Mouse (Mus musculus) kidney, postnatal 4 days (tissue): ENCODE measurements around the gene Atat1.

Source experiments
- DNase-seq, 2 experiments: peaks; one replicate each; pipeline ENCODE4 v3.0.0; 2021; ENCODE audit warnings: mixed read lengths in 2 of 2

Atat1 gene

DNA sequence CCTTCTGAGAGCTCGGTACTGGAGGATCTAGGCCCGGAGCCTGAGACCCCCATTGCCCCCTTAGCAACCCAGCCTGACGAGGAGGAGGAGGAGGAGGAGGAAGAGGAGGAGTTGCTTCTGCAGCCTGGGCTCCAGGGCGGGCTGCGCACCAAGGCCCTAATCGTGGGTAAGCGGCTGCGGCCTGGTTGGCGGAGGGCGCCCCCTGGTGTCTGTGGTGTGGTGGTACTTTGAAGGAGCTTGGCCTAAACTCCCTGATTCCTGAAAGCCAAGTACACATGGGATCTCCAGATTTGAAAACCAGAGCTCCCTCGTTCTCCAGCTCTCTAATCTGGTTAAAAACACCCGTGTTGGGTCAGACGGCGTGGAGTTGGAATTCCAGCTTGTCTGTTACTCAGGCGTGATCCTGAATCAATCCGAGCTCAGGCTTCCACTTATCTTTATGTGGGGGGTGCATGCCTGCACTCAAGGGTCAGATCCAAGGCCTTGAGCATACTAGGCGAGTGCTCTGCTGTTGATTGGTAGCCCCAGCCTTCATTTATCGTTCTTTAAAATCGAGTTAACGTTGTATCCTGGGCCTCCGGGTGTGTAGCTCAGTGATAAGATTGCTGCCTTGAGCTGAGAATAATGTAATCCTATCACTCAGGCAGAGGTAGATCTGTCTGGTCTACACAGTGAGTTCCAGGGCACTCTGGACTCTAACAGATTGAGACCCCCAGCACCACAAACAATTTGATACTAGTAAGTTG is 35.9 kb downstream of the Atat1 start:
- DNase-seq, result peak; percentile 94

DNA sequence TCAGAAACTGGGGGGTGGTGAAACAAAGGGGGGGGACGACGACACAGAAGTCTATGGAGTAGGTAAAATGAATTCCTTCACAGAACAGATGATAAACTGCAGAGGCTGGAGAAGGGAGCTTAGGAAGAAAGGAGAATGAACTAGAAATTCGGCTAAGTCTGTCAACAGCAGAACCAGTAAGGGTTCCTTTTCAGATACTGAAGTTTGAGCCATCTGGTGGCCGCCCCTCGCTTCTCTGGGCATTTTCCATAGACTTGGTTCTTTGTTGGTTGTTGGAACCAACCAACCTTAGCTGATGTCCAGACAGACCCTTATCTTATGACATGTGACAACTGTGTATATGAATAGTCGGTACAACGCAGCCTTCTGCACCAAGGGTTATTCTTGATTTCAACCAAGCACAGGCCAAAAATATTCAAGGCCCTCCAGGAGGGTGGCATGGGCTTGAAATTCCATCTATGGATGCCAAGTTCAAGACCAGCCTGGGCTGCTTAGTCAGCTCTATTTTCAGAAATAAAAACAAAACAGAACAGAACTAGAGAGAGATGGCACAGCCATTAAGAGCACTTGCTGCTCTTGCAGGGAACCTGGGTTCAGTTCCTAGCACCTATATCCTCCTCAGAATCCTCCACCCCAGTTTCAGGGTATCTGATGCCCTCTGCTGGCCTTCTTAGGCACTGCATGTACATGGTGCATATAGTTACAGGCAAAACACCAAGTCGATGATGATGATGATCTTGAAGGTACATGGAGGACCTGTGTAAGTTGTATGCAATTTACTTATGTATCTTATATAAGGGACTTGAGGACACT is 38.8 kb downstream of the Atat1 start:
- peak; percentile 62 to 70 for DNase-seq

DNA sequence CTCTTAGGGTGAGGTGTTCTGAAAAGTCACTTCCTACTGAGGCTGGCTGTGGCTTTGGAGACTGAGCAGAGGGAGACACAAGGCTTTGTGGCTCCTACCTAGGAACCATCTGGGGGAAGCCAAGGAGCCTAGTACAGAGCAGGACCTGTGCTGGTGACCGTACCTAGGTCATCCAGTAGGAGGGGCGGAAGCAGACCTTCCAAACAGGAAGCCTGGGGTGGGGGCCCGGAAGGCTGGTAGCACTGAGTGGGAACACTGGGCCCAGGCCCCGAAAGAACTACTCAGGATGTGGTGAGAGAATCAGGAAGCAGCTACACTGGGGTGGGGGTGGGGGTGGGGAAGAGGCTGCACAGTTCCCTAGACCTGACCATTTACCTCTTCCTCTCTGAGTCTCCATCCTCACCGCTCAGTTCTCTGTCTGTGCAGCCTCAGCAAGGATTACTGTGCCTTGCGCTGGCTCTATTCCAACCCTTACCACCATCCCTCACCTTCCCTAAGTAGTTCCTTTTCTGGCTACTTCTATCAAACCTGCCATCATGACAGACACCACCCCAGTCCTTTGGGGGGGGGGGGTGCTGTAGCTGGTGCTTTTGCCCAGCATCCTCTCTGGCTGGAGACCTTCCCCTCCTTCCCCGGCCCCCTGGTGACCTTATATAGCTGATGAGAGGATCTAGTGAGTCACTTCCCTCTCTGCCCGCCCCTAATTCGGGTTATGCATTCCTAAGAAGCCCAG is 39.6 kb downstream of the Atat1 start:
- DNase-seq, result peak; percentile 62 to 79

DNA sequence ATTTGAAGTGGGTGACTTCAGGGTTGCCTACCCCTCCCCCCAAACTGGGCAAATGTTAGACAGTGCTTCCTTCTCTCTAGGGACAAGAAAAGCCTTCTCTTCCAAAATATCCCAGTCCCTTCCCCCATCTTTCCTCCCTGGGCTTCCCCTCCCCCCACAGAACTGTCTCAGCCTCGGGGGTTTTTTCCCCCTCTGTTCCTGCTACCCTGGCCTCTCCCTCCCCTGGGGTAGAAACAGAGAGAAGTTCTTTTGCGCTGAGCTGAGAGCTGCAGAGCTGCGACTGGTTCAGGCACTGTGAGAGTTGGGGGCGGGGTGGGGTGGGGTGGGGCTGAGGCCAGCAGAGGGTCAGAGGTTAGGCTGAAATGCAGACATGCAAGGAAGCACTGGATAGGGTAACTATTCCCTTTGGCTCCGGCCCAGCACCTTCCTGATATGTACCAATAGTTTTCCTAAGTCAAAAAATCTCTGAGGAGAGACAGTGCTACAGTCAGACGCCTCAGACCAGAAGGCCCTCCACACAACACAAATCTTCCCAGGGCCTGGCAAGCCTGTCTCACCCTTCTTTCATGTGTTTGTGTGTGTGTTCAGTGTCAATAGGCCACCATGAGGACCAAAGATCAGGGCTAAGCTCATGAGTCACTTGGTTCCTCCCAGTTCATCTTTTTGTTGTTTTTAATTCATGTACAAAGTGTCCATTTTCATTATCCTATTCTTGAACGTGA is 40.4 kb downstream of the Atat1 start:
- peak; percentile 53 to 67 for DNase-seq

DNA sequence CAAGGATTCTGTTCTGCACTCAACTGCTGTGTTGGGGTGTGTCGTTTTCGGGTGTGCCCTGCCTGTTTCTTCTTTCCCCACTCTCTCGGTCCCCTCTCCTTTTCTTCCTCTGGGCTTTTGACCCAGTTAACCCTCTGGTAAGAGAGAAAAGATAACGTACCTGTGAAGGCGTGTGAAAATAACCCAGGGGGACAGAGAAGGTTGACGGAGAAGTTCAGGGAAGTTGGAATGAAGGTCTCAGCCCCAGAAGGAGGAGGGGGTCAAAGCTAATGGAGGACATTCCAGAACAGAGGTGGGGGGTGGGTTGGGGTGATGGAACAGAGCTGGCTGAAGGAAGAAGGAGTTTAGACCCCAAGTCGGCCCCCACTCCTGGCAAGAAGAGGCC is 40.9 kb downstream of the Atat1 start:
- DNase-seq, result no peak

DNA sequence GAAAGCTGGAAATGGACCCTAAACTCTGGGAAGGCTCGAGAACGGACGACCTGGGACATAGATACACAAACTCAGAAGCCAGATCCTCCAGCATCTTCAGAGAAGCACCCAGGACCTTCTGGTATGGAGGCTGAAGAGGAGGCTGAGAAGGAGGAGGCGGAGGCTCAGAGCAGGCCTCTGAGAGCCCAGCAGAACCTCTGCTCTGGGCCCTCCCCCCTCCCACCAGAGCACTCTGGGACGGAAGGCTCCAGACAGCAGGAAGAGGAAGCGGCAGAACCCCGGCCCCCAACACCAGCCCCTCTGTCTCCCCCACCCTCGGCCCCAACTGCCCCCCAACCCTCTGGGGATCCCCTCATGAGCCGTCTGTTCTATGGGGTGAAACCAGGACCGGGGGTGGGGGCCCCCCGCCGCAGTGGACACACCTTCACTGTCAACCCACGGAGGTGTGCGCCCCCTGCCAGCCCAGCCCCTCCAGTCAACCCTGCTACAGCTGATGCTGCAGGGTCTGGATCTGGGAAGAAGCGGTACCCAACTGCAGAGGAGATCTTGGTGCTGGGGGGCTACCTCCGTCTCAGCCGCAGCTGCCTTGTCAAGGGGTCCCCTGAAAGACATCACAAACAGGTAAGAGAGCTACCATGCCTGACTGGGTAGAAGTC is 41.6 kb downstream of the Atat1 start:
- DNase-seq, result peak; percentile 33 to 60

DNA sequence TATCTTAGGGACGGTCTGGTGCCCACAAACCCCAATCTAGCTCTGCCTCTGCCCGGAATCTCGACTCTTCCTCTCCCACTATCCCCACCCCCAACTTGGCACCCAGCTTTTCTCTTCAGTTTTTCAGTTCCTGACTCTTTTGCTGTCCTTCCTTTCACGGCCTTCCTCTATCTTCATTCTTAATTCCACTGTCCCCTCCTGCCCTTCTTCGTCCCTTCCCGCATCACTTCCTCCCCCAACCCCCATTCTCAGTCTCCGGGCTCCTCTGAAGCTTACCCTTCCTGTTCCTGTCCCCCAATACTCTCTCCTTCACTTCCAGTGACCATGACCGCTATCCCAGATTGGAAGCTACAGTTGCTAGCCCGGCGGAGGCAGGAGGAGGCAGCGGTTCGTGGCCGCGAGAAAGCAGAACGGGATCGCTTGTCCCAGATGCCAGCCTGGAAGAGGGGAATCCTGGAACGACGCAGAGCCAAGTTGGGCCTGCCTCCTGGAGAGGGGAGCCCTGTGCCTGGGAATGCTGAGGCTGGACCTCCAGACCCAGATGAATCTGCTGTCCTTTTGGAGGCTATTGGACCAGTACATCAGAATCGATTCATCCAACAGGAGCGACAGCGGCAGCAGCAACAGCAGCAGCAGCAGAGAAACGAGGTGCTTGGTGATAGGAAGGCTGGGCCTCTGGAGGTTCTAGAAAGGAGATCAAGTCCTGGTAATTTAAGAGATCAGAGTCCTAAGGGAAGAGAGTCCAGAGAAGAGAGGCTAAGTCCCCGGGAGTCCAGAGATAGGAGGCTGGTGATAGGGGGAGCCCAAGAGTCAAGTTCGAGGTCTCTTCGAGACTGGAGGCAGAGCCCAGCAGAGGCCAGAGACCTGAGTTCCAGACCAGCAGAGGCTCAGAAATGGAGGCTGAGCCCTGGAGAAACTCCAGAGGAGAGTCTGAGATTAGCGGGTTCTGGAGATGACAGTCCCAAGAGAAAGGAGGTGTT is 42.7 kb downstream of the Atat1 start:
- DNase-seq, result peak; percentile 44 to 64

DNA sequence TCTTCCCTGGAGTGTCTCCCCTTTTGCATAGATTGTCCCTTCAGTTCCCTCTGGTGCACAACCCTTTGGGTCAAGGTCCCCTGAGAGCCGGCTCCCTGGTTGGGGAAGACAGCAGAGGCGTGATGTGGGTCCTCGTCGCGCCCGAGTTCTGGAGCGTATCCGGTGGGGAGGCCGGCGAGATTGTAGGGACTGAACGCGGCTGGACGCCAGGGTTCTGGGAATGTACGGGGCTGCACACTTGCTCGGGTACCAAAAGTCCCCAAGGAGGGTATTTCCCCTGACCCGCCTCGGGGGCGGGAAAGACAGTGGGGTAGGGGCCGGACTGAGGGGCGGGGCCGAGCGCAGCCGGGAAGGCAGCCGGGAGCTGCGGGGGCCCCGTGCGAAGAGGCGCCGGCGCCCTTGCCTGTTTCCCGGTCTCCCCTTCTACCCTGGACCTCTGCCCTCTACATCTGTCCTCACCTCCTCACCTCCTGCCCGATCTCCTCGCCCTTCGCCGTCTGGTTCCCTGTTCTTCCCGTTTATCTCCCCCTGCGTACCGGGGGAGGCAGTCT is 43.5 kb downstream of the Atat1 start:
- DNase-seq, result peak; percentile 77 to 83

DNA sequence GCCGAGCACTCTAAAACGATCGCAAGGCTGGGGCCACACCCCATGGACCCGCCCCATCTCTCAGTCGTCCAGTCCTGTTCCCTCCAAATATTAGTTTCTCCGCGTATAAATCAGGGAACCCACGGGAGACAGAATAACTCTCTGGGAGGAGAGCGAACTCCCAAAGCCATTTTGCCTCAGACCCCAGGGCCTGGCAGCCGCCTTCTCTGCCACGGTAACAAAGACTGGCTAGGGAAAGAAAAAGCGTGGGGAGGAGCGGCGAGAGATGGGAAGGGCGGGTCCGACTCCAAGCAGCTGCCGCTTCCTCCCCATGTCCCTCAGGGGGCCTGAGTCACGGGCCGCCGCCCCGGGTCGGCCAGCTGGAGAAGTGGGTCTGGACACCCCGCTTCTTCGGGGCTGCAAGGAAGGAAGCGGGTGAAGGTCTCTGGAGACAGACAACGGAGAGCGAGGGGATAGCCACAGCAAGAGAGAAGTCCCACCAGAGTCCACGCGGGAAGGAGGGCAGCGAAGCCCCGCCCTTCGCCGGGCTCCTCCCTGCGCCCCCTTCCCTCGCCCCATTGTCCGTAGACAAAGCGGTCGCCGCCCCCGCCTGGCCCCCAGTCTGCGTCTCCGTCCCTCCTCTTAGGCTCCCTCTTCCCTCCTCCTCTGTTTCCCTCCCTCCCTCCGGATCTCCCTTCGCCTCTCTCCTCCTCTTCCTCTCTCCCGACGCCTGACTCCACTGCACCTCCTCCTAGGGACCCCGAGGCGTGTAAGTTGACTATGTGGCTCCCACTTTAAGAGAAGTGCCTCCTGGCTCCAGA is 44.2 kb downstream of the Atat1 start, which contains the start of gene Ppp1r18:
Ppp1r18 (plus strand) TSS at position 113 of the 800 bp plus-strand sequence.
- peak; percentile 86 to 90 for DNase-seq

DNA sequence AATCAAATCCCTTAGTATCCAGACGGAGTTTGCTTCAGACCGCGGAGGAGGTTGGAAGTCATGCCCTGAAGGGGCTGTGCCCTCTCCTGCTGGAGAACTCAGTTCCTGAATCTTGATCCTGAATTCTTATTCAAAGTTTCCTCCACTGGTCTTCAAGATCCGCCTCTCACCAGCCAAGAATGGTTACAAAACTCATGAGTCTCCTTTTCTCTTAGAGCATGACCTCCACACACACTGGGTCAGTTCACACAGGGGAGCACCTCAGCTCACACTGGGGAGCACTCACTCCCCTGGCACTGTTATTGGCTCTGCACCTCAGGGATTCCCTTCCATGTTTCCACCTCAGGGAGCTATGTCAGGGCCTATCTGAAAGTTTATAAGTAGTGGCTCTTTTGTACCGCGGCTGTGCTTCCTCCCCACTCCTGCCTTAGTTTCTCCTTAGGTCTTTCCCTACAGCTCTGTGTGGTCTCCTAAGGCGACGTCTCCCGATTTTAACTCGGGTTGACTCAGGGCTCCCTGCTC is 45.0 kb downstream of the Atat1 start:
- peak in 1 of 2 experiments; percentile 18 for DNase-seq

DNA sequence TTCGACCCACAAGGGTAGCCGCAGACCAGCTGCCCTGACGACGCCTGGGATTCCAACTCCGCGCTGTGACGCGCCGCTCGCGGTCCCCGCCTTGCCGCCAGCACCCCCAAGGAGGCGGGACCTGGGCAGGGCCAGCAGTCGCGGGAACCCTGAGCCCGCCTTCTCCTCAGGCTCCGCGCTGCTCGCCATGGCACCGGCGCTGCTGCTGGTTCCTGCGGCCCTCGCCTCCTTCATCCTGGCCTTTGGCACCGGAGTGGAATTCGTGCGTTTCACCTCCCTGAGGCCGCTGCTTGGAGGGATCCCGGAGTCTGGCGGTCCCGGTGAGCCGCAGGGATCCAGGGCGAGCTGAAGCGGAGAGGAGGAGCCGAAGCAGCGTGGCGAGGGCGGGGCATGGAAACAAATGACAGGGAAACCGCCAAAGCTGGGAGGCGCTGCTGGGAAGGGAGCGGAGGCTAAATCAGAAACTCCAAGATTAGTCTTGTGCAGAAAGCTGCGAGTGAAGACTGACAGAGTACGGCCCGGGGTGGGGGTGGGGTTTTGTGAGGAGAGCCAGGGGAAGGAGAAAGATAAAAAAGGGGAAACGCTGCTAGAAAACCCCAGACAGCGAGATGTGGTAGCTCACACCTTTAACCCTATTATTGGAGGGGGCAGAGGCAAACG is 48.5 kb downstream of the Atat1 start, which contains the start of gene Nrm:
Nrm (plus strand) TSS at position 121 of the 660 bp plus-strand sequence.
- peak; percentile 92 to 95 for DNase-seq

DNA sequence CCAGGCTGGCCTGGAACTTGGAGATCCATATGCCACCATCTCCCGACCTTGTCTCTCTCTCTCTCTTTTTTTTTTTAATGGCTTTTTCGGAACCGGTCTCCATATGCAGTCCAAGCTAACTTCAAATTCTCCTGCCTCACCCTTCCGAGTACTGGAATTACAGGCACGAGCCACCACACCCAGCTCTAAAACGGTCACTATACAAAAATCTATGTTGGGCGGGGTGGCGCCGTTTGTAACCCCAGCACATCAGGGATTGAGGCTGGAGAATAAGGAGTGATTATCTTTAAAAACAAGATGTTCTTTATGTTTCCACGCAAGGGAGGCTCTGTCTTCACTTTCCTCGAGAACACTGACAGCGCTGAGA is 49.1 kb downstream of the Atat1 start:
- DNase-seq, result no peak

DNA sequence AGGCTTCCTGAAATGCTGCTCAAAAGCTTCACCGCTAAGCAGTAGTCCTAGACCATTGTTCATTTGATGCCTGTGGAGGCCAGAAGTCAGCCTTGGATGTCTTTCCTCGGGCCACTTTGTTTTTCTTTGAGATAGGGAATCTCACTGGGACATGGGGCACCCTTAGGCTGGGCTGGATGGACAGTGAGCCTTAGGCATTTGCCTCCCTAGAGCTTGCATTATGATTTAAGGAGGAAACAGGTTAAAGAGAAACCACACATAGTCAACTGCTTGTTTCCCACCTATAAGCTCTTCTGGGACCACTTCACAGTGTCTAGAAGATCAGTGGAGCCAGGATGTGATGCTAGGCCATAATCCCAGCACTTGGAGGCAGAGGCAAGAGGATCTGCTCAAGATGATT is 50.0 kb downstream of the Atat1 start:
- DNase-seq, result no peak

DNA sequence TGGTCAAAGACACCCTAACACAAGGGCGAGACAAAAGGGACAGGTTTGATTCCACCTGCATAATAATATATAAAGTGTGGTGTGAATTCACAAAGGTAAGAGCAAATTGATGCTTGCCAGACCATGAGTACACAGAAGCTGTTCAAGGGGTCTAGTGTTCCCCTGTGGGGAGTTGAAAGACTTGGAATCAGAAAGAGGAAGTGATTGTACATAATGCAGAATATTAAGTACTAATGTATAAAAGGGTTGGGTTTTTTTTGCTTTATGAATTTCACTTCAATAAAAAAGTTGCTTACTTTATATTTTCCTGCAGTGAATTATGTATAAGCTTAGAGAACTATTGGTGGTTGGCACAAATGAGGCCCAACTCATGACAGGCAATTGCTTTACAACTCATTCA is 50.5 kb downstream of the Atat1 start:
- DNase-seq, result no peak

DNA sequence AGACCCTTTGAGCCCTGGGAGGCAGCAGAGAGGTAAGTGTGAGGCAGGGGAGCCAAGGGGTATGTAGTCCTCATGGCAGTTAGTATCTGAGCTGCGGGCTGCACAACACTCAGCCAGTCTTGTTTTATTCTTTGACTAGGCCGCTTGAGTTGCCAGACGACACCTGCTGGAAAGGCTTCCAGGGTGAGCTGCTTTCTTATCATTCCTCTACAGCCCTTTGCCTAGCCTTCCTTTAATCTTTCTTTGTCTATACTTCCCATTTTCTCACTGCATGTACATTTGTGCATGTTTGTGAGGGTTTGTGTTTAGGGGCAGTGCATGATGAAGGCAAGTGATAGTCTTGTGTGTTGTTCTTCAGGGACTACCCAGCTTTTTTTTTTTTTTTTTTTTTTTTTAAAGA is 58.9 kb downstream of the Atat1 start:
- DNase-seq, result no peak

DNA sequence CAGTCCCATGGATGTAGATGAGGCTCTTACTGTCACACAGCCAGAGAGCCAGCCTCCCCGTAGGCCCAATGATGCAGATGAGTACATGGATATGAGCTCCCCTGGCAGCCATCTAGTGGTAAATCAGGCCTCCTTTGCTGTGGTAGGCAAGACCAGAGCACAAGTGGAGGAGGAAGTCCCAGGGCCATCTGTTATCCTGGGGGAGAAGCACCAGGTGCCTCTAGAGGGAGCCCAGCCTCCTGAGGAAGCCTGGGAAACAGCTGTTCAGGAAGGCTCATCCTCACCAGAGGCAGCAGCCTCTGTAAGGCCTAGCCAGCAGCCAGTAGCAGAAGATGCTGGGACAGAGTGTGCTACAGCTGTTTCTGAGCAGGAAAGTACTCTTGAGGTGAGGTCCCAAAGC is 61.8 kb downstream of the Atat1 start:
- peak in 1 of 2 experiments; percentile 56 for DNase-seq
